8 mouse cellular contexts compared by ENCODE assay signal in genomic region chr12:3660985-3661635, GRCm38 (mm10).
A peak's percentile ranks its signal among the peaks of the same experiment; 100 is the strongest.
DNase-seq lines count a peak whose midpoint lies in the region; TF ChIP-seq lines count a peak whose summit lies in the region.

No protein-coding gene starts in this region.

- TF ChIP-seq POLR2A in heart, adult 2 months (IDR thresholded peaks at IDR 0.05; ENCODE audit: insufficient read depth, low read depth, low read length) = no peak

- 62% methylated on average over 1 of the region's 1 CpGs for WGBS in heart, adult 2 months
- 73% methylated on average over 1 of the region's 1 CpGs for WGBS in midbrain, embryonic 10.5 days

- no peaks in the 10 kb centered on the region for H3K4me1 ChIP-seq in heart, adult 2 months (ENCODE audit: control insufficient read depth, insufficient read depth, low read length)
- H3K4me1 ChIP-seq in midbrain, embryonic 10.5 days = peaks cover 3% of the 10 kb centered on the region

- TF ChIP-seq CTCF in heart, adult 2 months (IDR thresholded peaks at IDR 0.05) = peak; percentile 70

- no peak overlapping the region for H3K27ac ChIP-seq in heart, adult 2 months
- no peak overlapping the region for H3K27ac ChIP-seq in midbrain, embryonic 10.5 days (replicated peaks)

- DNase-seq in heart, adult 2 months = no peak
- DNase-seq in heart, postnatal 36 days = no peak
- DNase-seq in right cerebral cortex, adult 2 months (ENCODE audit: low spot score in 2 of 2) = peak; percentile 28 to 56
- DNase-seq in right cerebral cortex, postnatal 36 days (ENCODE audit: low spot score in 2 of 2) = no peak
- peak; percentile 5 for DNase-seq in c-Kit-positive CD71-positive TER-119-positive erythroid progenitor cells, embryonic 14.5 days (ENCODE audit: low spot score)
- DNase-seq in left cerebral cortex, postnatal 14 days (ENCODE audit: low spot score in 2 of 2) = peak; percentile 45 to 60
- no peak for DNase-seq in ovary, postnatal 36 days (ENCODE audit: low spot score)
- DNase-seq in midbrain, embryonic 10.5 days (ENCODE audit: low spot score) = no peak

- H3K36me3 ChIP-seq in heart, adult 2 months (ENCODE audit: control insufficient read depth, insufficient read depth, low read length) = no peaks in the 10 kb centered on the region
- 0 out of 2 replicates have a peak, but pooled peaks cover 4% of the 10 kb centered on the region for H3K36me3 ChIP-seq in midbrain, embryonic 10.5 days

- no peak overlapping the region for H3K9ac ChIP-seq in heart, adult 2 months (ENCODE audit: low read depth, low read length)

- no peaks in the 10 kb centered on the region for H3K79me2 ChIP-seq in heart, adult 2 months (replicated peaks; ENCODE audit: control insufficient read depth, insufficient read depth, low read length)

- H3K9me3 ChIP-seq in midbrain, embryonic 10.5 days (replicated peaks) = no peaks in the 10 kb centered on the region

- intact Hi-C loops in heart, adult 2 months (cut with DNase I) = loop anchor here (5.0 kb wide), 2 partner anchors 266 to 421 kb away; partner anchors contain the start of gene Dnajc27
- intact Hi-C loops in heart, postnatal 36 days (cut with DNase I) = loop anchor here (10.0 kb wide), 1 partner anchor 424 kb away; the partner anchor contains the start of gene Dnajc27
- intact Hi-C loops in left cerebral cortex, postnatal 14 days (cut with DNase I) = loop anchor here (5.0 kb wide), 1 partner anchor 146 kb away; the partner anchor contains the start of gene Dnmt3a

- TF ChIP-seq EP300 in heart, adult 2 months (IDR thresholded peaks at IDR 0.05; ENCODE audit: insufficient read depth, low read depth, low read length) = no peak

- no peak overlapping the region for H3K4me3 ChIP-seq in heart, adult 2 months
- H3K4me3 ChIP-seq in midbrain, embryonic 10.5 days = no peak overlapping the region

- no peaks in the 10 kb centered on the region for H3K27me3 ChIP-seq in heart, adult 2 months (ENCODE audit: control insufficient read depth, insufficient read depth, low read length)
- no peaks in the 10 kb centered on the region for H3K27me3 ChIP-seq in midbrain, embryonic 10.5 days (ENCODE audit: low read depth, poor library complexity, severe bottlenecking)

Comparison
In these comparisons a context has a peak if more than half of its experiments do, and no peak if none do; other contexts are left out.
1. DNase-seq: peak in right cerebral cortex, adult 2 months (2 of 2), c-Kit-positive CD71-positive TER-119-positive erythroid progenitor cells, embryonic 14.5 days (single experiment) and left cerebral cortex, postnatal 14 days (2 of 2); none in heart, adult 2 months (0 of 2), heart, postnatal 36 days (0 of 2), right cerebral cortex, postnatal 36 days (0 of 2), ovary, postnatal 36 days (single experiment) and midbrain, embryonic 10.5 days (single experiment).